In genomic region chr7:65319047-65319725, GRCm38 (mm10) we compare ENCODE assay signal across 10 mouse cellular contexts.
A peak's percentile ranks its signal among the peaks of the same experiment; 100 is the strongest.
DNase-seq lines count a peak whose midpoint lies in the region; ATAC-seq and TF ChIP-seq lines count a peak whose summit lies in the region.
"Had no signal": no experiment of that assay in that cellular context is flagged by ENCODE, and none has a peak within 500 bp of the region (broad histone marks: within the 10 kb centered on the region; RNA-seq: fewer than 3 reads in every experiment).

No protein-coding gene starts in this region.

- no peak overlapping the region for H3K9ac ChIP-seq in forebrain, embryonic 15.5 days (replicated peaks)
- no peak overlapping the region for H3K9ac ChIP-seq in intestine, embryonic 15.5 days
- H3K9ac ChIP-seq in midbrain, embryonic 15.5 days: no peak overlapping the region
- H3K9ac ChIP-seq in stomach, postnatal 0 days (ENCODE audit: low read length): no peak overlapping the region
- H3K9ac ChIP-seq: embryonic facial prominence, embryonic 13.5 days had no signal

- peak; percentile 87 for ATAC-seq in forebrain, embryonic 15.5 days (replicated peaks)
- peak; percentile 72 for ATAC-seq in intestine, embryonic 15.5 days
- peak; percentile 85 for ATAC-seq in midbrain, embryonic 15.5 days (replicated peaks)
- peak; percentile 61; the same call in 1 of the 2 replicates for ATAC-seq in stomach, postnatal 0 days (ENCODE audit: low FRiP score, low TSS enrichment)

- peak; percentile 97 for TF ChIP-seq CTCF in stomach, postnatal 0 days (IDR thresholded peaks at IDR 0.05; ENCODE audit: low read depth)

- no peaks in the 10 kb centered on the region for H3K4me1 ChIP-seq in forebrain, embryonic 15.5 days
- no peaks in the 10 kb centered on the region for H3K4me1 ChIP-seq in intestine, embryonic 15.5 days (replicated peaks)
- H3K4me1 ChIP-seq in midbrain, embryonic 15.5 days: no peaks in the 10 kb centered on the region
- no peaks in the 10 kb centered on the region for H3K4me1 ChIP-seq in stomach, postnatal 0 days (replicated peaks; ENCODE audit: control insufficient read depth, insufficient read depth)
- H3K4me1 ChIP-seq: embryonic facial prominence, embryonic 13.5 days had no signal

- intact Hi-C loops in left cerebral cortex, postnatal 25 days (cut with DNase I): loop anchor here (1.0 to 5.0 kb wide), 4 partner anchors 180 to 323 kb away; partner anchors contain the start of gene Tarsl2

- no peak overlapping the region for H3K4me3 ChIP-seq in forebrain, embryonic 15.5 days
- H3K4me3 ChIP-seq in intestine, embryonic 15.5 days (replicated peaks): no peak overlapping the region
- no peak overlapping the region for H3K4me3 ChIP-seq in midbrain, embryonic 15.5 days
- H3K4me3 ChIP-seq in stomach, postnatal 0 days (ENCODE audit: low read depth, low read length): no peak overlapping the region
- H3K4me3 ChIP-seq: embryonic facial prominence, embryonic 13.5 days; myocyte had no signal

- DNase-seq in urinary bladder, adult 18-20 months (ENCODE audit: low spot score in 2 of 2): peak; percentile 19 to 43
- DNase-seq in urinary bladder, adult 2 months (ENCODE audit: low spot score): no peak
- peak; percentile 72 to 78 for DNase-seq in cerebellum, adult 18-20 months
- DNase-seq in left cerebral cortex, postnatal 25 days (ENCODE audit: low spot score in 2 of 2): peak; percentile 74 to 82
- peak; percentile 69 for DNase-seq in stomach, postnatal 0 days (ENCODE audit: low spot score)

- no peaks in the 10 kb centered on the region for H3K27me3 ChIP-seq in forebrain, embryonic 15.5 days
- H3K27me3 ChIP-seq in intestine, embryonic 15.5 days (replicated peaks): no peaks in the 10 kb centered on the region
- no peaks in the 10 kb centered on the region for H3K27me3 ChIP-seq in midbrain, embryonic 15.5 days (replicated peaks)
- H3K27me3 ChIP-seq in stomach, postnatal 0 days (ENCODE audit: control insufficient read depth, insufficient read depth, low read length): no peaks in the 10 kb centered on the region
- H3K27me3 ChIP-seq: embryonic facial prominence, embryonic 13.5 days had no signal

- H3K9me3 ChIP-seq in forebrain, embryonic 15.5 days: no peaks in the 10 kb centered on the region
- no peaks in the 10 kb centered on the region for H3K9me3 ChIP-seq in intestine, embryonic 15.5 days
- H3K9me3 ChIP-seq in midbrain, embryonic 15.5 days: no peaks in the 10 kb centered on the region
- no peaks in the 10 kb centered on the region for H3K9me3 ChIP-seq in stomach, postnatal 0 days (ENCODE audit: control insufficient read depth, low read length)
- H3K9me3 ChIP-seq: embryonic facial prominence, embryonic 13.5 days had no signal

- peaks cover 21% of the 10 kb centered on the region for H3K36me3 ChIP-seq in forebrain, embryonic 15.5 days
- peaks cover 20% of the 10 kb centered on the region for H3K36me3 ChIP-seq in intestine, embryonic 15.5 days
- H3K36me3 ChIP-seq in midbrain, embryonic 15.5 days (replicated peaks): peaks cover 9% of the 10 kb centered on the region; the same call in 1 of the 2 replicates
- peaks cover 24% of the 10 kb centered on the region for H3K36me3 ChIP-seq in stomach, postnatal 0 days (ENCODE audit: control insufficient read depth, insufficient read depth, low read length)

- no peak for TF ChIP-seq EP300 in stomach, postnatal 0 days (optimal IDR thresholded peaks at IDR 0.05)

- H3K4me2 ChIP-seq in forebrain, embryonic 15.5 days (replicated peaks): no peak overlapping the region
- H3K4me2 ChIP-seq in intestine, embryonic 15.5 days (replicated peaks): no peak overlapping the region
- no peak overlapping the region for H3K4me2 ChIP-seq in midbrain, embryonic 15.5 days
- no peak overlapping the region for H3K4me2 ChIP-seq in stomach, postnatal 0 days (replicated peaks; ENCODE audit: low read depth)
- H3K4me2 ChIP-seq: embryonic facial prominence, embryonic 13.5 days had no signal

- WGBS in forebrain, embryonic 15.5 days: 72% methylated on average over 5 of the region's 5 CpGs
- 70% methylated on average over 5 of the region's 5 CpGs for WGBS in intestine, embryonic 15.5 days
- WGBS in midbrain, embryonic 15.5 days: 74% methylated on average over 5 of the region's 5 CpGs
- 70% methylated on average over 5 of the region's 5 CpGs for WGBS in stomach, postnatal 0 days

- H3K27ac ChIP-seq in forebrain, embryonic 15.5 days (replicated peaks): no peak overlapping the region
- no peak overlapping the region for H3K27ac ChIP-seq in intestine, embryonic 15.5 days
- H3K27ac ChIP-seq in midbrain, embryonic 15.5 days: no peak overlapping the region
- H3K27ac ChIP-seq in stomach, postnatal 0 days (replicated peaks): no peak overlapping the region
- H3K27ac ChIP-seq: embryonic facial prominence, embryonic 13.5 days had no signal
